Mouse (Mus musculus): ENCODE data around the gene Ambra1. TPM values are rescaled to one million over a fixed set of nuclear protein-coding genes. Genes with fewer than 3 reads are reported as not detected.

Gene Ambra1
- polyA plus RNA-seq, 1 experiment = 15.8 TPM

DNA sequence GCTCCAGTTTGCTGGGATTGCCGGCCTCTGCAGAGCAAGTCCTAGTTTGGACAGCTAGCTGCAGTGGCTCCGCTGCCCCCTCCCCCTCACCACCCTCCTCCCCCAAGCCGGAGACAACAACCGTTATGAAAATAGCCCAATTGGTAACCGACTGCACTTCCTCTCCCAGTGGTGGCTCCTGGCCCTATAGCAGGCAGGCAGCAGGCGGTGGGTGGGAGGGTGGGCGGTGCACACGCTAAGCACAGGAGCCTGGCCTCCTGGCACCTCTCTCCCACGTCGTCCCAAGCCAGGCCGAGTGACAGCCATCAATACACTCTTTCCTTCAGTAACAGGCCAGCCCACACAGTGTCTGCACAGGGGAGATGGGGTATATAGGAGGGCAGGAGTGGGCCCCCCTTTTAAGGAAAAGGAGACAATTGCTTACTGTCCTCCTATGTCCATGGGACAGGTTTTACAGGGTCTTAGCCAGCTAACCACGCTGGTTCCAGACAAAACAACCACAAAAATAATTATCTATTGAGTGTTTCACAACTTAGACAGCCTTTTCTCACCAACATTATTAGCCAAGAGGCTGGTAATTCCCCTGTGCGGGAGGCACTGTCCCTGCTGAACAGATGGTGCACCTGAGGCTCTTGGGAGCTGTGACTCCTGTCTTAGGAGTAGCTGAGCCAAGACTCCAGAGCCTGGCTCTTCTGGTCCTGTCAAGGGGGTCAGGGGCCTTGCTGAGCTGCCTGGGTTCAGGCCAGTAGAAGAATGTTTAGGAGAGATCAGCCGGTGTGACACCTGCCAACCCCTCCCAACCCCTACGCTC is 220.5 kb downstream of the Ambra1 start:
- DNase-seq (ENCODE audit: low read depth, low spot score) = no peak
- WGBS = 12% methylated on average over 15 of the region's 15 CpGs

DNA sequence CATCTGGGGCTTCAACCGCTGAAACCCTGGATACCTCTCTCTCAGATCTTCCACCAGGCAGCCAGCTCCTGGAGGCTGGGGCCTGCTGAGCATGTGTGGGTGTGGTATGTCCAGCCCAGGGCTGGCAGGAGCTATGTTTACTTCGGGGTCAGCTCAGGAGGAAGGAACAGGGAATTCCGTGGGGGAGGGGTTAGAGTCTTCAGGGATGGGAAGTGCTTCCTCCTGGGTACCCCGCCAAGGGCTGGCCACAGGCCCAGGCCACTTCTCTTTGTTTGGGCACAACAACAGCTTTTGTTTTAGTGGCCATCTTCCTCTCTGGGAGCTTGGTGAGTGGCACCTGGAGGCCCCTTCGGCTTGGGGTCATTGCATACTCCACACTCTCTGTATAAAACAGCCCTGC is 223.9 kb downstream of the Ambra1 start:
- WGBS = 6% methylated on average over 5 of the region's 5 CpGs
- DNase-seq (ENCODE audit: low read depth, low spot score) = no peak

DNA sequence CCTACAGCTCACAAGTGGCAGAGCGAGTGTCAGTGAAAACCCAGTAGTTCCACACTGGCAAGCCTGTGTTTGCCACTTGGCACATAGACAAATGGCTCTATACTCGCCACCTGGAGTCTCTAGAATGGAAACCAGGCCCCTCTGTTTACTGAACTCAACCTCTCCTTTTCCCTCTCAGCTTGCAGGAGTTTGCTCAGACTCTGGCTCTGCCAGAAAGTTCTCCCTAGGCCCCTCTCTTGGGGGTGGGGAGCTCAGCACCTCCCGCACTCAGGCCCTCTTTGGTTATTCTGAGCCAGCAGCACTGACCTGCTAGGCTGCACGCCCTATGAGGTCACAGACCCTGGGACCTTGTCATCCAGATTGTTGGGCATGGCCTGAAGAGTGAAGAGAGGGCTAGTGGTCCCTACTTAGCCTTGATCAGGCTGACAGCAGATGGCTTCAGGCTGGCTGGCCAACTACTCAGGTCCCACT is 225.2 kb downstream of the Ambra1 start:
- 21% methylated on average over 4 of the region's 4 CpGs for WGBS
- DNase-seq (ENCODE audit: low read depth, low spot score) = no peak

DNA sequence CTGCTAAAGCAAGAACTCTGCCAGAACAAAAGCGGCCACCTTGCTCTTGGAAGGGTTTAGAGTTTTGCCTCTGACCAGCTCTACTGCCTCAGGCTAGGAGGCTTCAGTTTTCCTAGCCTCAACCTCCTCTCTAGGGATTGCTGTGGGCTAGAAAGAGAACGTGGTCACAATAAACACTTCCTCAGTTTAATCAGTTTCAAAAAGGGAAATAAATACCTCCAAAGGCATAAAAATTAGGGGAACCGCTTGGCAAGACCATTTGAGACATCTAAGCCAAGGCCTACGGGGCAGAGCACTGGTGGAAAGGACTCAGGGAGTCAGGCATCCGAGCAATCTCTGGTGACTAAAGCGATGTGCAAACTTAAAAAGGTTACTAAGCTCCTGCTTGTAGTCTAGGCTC is 225.9 kb downstream of the Ambra1 start:
- no peak for DNase-seq (ENCODE audit: low read depth, low spot score)
- 55% methylated on average over 6 of the region's 6 CpGs for WGBS

DNA sequence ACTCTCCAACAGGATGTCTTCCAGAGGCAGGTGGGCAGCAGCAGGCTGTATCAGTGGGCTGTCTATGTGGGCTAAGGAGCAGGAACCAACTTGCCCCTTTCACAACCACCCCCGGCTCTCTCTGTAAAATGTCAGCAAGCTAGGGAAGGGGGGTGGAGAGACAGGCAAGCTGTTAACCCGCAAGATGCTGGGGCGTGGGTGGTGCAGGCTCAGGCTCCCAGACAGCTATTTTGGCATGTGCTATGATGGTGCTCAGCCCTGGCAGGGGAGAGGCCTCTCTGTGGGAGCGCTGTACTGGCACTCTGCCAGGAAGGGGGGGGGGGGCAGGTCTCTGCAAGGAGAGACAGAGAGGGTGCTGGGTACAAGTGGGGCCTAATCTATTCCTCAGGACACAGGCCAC is 227.2 kb downstream of the Ambra1 start:
- WGBS = 9% methylated on average over 4 of the region's 4 CpGs
- no peak for DNase-seq (ENCODE audit: low read depth, low spot score)

DNA sequence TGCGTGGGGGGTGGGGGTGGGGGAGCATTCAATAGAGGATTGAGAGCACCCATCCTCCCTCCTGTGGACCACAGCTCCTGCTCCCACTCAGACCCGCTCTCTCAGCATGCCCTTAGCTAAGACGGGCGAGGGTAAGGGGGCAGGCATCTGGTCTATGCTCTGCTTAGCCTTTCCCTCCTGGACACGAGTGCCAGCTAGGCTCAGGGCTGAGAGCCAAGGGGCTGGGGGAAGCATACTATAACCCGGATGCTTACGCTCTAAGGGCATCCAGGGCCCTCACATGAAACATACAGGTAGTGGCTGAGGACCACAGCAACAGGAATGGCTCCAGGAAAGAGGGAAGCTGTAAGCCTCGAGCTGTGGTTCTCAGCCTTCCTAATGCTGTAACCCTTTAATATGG is 228.1 kb downstream of the Ambra1 start:
- 77% methylated on average over 8 of the region's 8 CpGs for WGBS
- DNase-seq (ENCODE audit: low read depth, low spot score) = no peak

DNA sequence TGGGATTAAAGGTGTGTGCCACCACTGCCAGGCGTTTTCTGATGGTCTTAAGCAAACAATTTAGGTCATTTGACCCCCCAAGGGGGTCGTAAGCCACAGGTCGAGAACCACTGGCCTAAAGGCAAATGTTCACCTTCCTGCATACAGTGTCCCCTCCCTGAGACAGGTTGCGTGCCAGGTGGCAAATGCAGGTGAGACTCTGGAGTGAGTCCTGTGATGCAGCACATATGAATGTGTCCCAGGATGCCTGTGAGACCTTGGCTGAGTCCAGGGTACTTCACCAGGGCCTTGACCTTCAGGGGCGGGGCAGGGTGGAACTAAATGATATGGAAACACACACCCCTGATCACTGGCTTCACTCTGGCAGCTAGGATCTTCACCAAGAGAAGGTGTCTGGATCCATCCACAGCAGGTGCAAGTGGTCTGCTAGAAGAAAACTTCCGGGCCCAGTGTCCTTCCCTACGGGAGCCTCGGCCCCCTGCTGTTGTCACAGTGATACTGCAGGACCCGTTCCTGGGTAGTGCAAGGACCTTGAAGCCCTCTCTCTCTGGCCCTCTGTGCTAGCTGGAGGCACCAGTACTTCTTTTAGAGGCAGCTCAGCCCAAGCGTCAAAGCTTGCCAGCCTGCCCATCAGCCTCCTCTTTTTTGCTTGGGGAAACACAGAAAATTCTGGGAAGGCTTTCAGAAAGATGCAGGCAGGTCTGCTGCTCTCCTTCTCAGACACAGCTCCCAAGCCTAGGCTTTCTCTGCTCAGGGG is 228.9 kb downstream of the Ambra1 start:
- DNase-seq (ENCODE audit: low read depth, low spot score) = no peak

DNA sequence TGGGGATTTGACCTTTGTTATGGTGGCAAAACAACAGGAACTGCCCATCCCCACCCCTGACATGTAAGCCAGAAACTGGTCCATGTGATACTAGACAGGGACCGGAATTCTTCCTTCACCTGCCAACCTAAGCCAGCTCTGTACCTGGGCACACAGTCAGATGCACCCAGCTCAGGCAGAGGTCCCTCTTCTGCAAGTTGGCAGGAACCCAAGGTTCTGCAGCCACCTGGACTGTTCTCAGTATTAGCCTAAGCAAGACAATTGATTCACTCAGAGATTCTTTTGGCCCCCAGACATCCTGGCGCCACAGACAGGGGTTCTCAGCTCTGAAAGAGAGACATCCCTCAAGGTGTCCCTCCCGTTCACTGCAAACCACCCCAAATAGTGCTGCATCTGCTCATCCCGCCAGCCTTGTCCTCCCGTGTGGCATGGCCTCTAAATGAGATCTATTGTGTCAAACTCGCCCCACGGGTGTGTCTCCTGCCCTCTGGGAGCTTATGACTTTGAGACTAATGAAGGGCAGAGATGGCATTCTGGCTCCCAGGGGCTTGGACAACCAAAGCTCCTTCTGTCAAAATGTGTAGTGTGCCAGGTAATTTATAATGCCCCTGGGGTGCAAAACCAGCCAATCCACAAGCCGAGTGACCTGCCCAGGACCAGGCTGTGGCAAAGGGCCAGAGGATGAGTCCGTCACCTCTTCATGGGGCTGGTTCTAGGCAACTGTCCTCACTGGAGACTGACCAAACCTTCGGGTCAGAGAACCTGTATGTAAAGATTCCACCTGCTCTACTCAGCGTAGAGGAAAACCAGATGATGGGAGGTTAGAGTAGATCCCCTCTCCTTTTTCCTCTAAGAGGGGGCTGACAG is 229.8 kb downstream of the Ambra1 start:
- no peak for DNase-seq (ENCODE audit: low read depth, low spot score)
- 45% methylated on average over 11 of the region's 11 CpGs for WGBS

More for the DNA sequence above, 228.9 kb downstream of the Ambra1 start:
- 34% methylated on average over 10 of the region's 10 CpGs for WGBS

DNA sequence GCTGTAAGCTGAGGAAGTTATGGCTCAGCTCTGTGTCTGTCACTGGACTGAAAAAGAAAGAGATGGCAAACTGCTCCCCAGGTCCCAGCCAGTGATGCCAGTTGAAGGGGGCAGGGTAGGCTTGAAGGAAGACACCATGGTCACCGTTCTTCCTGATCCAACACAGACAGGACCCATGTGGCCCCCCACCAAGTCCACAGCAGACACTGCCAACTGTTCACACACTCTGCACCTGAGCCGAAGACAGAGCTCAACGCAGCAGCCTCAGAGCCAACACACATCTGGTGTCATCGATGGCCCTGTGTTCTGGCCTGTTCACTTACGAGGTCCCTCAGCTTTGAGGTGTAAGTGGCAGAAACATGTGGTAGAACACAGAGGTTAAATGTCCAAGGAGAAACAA is 230.5 kb downstream of the Ambra1 start:
- no peak for DNase-seq (ENCODE audit: low read depth, low spot score)
- WGBS = 72% methylated on average over 5 of the region's 5 CpGs

DNA sequence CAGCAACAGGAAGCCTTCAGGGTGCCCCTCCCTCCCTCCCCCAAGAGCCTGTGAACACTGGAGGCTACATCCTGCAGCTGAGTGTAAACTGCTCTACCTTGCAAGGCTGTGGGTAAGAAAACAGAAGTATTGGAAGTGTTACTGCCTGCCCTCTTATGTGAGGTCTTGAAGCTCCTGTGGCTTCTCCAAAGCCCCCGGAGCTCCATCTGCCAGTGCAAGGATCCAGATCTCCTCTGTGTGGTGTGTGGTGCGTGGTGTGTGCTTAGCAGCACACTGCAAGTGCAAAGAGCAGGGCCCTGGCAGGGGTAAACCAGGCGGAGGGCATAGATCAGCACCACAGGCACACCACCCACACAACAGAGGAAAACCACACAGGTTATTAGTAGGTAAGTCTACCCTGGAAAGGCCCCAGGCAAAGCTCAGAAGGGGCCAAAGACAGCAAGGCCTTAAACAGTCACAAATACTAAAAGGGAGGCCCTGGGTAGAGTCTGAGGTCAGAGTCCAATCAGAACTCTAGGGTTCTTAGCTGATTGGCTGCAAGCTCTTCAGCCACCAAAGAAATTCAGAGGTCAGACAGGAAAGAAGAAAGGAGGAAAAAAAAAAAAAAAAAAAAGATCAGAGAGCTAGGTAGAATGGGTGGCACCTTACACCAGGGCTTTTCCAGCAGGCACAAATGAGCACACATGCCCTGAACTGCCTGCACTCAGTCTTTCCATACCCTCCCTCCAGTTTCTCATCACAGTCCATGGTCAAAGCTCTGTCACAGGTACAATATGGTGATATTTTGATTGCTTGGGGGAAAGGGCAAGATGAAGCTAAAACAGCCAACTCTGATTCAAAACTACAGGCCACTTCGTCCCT is 232.2 kb downstream of the Ambra1 start:
- WGBS = 20% methylated on average over 4 of the region's 4 CpGs
- peak; percentile 63 for DNase-seq (ENCODE audit: low read depth, low spot score)

DNA sequence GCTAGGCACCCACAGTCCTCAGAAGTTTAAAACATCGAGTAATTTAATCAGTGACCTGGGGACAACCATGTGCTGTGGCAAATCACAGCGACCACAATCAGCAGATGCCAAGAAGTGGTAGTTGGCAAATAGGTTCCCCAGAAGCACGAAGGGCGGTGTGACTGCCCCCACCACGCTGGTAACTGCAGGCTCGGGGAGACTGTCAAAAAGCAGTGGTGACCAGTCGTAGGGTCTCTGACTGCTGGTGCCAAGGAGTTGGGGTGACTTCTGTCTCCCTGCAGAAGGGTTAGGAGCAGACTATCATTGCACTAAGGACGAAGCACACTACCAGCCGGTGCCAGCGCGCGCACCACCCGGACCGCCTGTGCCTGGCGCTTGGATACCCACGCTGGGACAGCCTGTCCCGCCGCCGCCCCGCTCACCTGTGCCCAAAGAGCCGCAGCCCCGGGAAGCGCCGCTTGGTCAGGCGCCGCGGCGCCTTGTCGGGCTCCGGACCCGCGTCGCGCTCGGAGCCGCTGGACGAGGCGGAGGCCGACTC is 233.0 kb downstream of the Ambra1 start:
- WGBS = 1% methylated on average over 39 of the region's 39 CpGs
- DNase-seq (ENCODE audit: low read depth, low spot score) = no peak

DNA sequence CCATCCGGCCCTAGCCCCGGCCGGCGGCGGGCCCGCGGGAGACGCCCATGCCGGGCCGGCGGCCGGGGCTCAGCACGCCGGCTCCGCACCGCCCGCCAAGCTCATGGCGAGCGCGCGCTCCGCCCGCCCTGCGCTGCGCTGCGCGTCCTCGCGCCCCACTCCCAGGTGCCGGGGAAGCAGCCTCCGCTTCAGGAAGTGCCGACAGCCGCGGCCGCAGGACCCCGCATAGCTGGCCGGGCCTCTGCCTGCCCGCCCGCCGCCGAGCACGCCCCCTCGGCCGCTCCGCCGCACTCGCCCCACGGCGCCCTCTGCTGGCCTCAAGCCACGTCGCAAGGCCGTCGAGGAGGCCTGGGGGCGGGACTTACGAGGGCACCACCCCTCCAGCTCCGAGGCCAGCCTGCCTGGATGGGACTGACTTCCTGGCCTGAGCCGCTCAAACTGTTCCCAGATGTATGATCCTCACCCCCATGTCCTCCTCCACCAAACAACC is 233.6 kb downstream of the Ambra1 start:
- DNase-seq (ENCODE audit: low read depth, low spot score) = peak; percentile 71
- under 1% methylated on average over 55 of the region's 57 CpGs for WGBS

DNA sequence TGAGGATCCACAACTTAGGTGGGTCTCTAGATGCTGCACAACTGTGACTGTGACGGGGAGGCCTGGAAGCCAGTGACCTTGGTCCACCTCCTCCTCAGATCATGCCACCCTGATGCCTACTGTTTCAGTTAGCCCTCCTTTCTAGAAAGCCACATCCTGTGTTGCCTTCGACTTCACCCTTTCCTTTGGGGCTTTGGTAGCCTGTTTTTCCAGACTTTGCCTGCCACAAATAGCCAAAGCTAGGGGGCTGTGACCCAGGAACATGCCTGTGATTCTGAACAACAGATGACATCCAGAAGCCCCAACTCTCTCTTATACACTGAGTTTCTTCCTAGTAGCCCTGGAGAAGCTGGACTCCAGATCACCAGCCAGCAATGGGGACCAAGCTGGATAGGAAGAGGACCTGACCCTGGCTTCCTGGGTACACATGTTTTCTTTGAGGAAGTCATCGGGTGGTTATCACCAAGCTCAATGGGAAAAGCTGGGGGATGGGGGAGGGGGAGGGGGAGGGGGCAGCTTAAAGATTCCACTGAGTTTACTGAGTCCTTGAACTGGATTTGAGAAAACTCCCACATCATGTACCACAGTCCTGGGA is 234.8 kb downstream of the Ambra1 start:
- 74% methylated on average over 3 of the region's 3 CpGs for WGBS
- DNase-seq (ENCODE audit: low read depth, low spot score) = no peak

DNA sequence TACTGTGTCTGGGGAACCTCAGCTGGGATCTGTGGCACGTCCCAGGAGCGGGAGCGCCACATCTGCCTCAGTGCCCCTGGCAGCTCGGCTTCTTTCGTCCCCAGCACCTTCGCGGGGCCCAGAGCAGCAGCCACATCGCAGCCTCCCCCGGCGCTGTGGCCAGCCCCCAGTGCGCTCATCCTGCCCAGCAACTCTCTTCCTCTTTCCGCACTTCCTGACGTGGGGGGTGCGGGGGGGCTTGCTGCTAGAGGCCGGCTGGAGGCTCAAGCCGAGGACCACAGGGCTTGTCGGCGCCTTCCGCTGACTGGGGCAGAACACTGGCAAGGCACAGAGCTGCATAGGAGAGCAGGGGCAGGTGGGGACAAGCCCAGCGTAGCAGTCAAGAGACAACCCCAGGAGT is 235.5 kb downstream of the Ambra1 start:
- WGBS = 70% methylated on average over 20 of the region's 20 CpGs
- no peak for DNase-seq (ENCODE audit: low read depth, low spot score)

DNA sequence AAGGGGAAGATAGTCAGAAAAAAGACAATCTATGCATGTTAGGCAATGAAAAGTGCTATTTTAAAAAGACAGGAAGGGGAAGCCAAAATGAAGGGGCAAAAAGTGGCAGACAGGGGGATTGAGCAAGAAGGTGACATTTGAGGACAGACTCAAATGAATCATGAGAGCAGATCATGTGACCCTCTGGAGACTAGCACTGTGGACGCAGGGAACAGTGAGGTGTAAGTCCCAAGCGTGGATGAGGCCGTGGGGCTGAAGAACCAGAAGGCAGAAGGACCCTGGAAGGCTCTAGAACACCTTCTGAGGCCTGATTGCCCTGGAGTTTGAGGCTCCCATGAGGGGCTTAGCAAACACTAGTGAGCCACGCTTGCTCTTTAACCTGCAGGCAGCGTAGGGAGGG is 236.4 kb downstream of the Ambra1 start:
- no peak for DNase-seq (ENCODE audit: low read depth, low spot score)
- WGBS = 88% methylated on average over 5 of the region's 5 CpGs

DNA sequence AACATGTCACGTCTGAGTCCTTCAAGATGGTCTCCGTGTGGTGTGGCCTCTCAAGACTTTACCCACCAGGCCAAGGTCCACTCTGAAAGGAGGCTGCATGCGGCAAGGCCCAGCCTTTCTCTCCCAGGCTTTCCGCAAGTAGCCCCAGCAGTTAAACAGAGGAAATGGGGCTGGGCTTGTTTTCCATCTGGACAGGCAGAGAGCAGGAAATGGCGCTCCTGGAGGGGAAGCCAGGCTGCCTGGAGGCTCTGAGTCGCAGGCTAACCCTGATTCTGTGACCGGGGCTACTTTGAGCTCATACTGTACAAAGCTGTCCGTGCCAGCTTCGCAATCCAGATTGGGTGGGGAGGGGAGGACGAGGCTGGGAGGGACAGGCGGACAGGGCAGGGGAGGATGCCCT is 238.0 kb downstream of the Ambra1 start:
- no peak for DNase-seq (ENCODE audit: low read depth, low spot score)
- 47% methylated on average over 11 of the region's 11 CpGs for WGBS
